Mouse (Mus musculus) left cerebral cortex, postnatal 25 days (tissue): Measurements from ENCODE around the gene Ebf3. TPM values are rescaled to one million over a fixed set of nuclear protein-coding genes. Genes with fewer than 3 reads are reported as not detected.

Source experiments
- DNase-seq, 2 experiments: peaks; one replicate each; pipeline ENCODE4 v3.0.0; 2022; ENCODE audit warnings: low spot score in 2 of 2, mixed read lengths in 1 of 2
- intact Hi-C: fragments of 180-260 bp; cut with DNase I; formaldehyde crosslinking; loops from one replicate; pipeline ENCODE4 v1.15.1; 2025
- total RNA-seq, 2 experiments: library from RNA; stranded (reverse); gene quantifications; 2 replicates each; pipeline ENCODE4 v1.2.3; 2021

Ebf3 gene
- total RNA-seq, 2 experiments from 2014 or later, result 0.78 to 0.85 TPM

DNA sequence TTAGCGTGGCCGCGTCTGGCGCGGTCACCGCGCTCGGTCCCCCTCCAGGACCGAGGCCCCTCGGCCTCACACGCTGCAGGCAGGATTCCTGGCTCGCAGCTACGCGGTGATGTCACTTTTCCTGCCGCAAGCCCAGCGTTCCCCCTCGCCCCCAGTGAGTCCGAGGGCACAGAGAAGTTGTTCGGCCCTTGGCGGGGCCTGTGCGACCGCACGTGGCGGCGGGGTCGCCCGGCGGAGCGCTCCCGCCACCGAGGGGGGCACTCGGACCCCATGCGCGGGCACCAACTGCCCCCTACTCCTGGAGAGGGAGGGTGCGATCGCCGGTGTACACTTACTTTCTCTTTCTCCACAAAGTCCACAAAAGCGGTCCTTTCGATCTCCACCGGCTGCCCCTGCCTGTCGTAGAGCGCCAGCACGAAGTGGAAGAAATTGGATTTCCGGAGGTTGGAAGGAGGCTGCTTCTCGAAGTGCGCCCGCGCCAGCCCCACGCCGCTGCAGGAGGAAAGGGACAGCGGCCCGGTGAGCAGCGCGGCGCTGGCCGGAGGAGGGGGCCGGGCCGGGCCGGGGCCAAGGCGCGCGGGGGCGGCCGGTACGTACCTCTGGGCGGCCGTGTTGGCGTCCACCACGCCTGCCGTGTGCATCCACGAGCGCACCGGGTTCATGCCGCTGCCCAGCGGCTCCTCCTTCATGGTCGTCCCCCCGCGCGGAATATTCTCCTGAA is 902 bp downstream of the Ebf3 start:
- intact Hi-C loops, result loop anchor here (5.0 kb wide), 2 partner anchors 106 to 486 kb away; no protein-coding TSS in a partner anchor
- no peak for DNase-seq

DNA sequence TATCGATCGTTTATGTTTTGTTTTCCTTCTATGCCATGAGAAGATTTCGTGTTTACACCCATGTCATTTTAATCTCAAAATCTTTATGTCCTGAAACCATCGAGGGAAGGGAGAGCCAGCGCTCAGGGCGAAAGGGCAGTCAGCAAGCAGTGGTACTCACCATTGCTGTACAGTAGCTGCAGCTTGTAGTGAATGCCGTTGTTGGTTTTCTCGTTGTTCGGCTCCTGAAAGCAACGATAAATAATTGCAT is 1.4 kb downstream of the Ebf3 start:
- DNase-seq, result no peak
- intact Hi-C loops, result loop anchor here (5.0 kb wide), 2 partner anchors 106 to 486 kb away; no protein-coding TSS in a partner anchor

DNA sequence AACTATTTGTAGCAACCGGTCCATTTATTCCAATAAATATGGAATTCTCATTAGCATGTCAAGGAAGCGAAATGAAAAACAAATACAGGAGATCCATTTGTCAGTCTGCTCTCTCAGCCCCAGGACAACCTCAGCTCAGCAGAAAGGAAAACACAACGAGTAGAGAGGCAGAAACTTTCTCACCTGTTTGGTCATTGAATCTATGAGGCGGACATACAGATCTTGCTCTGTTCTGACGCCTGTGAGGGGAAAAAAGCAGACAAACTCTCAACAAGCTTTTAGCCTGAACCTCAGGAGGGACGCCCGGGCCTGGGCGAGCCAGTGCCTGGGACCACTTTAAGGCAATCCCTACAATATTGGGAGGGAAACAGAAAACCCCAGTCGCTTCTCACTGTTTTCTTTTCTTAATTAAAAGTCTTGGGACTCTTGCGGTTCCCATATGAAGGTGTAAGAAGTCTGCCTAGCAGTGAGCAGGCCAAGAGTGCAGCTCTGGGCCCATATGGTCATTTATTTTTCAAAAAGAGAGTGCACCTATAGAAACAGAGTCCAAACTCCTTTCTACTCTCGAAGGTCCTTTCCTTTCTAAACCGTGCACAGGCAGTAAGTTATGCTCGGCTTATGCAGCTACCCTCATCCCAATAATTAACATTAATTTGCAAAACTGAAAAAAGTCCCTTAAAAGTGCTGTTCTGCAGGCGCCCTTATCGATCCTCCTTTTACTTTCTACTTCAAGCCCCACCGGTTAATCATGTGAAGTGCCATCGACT is 1.9 kb downstream of the Ebf3 start:
- DNase-seq, result no peak
- intact Hi-C loops, result loop anchor here (5.0 kb wide), 2 partner anchors 105 to 485 kb away; no protein-coding TSS in a partner anchor

DNA sequence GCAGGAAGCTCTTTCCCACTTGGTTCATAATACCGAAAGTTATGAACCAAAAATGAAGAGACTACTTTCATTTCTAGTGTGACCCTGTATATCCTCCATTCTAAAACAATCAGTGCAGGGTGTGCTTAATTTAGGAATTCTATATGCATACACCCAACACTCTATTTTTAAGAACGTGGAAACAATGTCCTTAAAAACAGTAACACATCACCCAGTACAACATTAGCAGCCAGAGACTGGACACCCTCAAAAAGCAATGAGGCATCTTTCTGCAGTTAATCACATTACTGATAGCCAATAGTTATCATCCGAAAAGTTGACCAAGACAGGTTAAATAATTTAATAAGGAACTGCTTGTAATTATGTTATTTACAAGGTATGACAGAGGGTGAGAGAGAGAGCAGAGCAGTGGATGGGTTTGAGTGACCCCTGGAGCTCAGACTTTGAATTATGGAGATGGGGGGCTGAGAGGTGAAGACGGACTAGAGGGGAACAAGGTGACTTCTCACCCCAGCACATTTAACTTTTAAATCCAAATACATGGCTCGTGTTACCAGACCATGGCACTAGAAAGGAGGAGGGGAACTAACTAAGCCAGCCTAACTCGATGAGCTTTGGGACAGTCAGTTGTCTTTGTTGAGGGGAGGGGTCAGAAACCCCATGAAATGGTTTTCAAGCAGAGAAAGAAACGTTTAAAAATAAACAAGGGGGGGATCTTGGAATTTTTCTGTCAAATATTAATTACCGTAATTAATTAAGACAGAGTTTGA is 2.7 kb downstream of the Ebf3 start:
- no peak for DNase-seq
- intact Hi-C loops, result loop anchor here (5.0 kb wide), 2 partner anchors 104 to 484 kb away; no protein-coding TSS in a partner anchor

DNA sequence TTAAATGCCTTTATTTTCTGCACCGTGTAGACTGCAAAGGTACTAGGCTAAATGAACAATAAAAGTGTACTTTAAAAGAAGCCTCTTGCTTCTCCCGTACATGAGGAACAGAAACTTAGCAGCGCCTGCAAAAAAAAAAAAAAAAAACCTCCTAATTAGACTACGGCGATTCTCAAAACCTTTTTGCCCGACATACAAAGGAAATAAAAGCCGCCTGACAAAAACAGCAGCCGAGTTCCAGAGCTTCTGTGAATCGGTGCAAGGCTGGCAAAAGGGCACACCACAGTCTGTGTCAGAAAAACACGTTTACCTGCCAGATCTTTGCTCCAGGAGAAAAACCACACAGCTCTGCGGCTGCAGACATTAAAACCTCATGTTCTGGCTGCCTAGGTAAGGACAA is 3.4 kb downstream of the Ebf3 start:
- intact Hi-C loops, result loop anchor here (5.0 kb wide), 2 partner anchors 104 to 484 kb away; no protein-coding TSS in a partner anchor

DNA sequence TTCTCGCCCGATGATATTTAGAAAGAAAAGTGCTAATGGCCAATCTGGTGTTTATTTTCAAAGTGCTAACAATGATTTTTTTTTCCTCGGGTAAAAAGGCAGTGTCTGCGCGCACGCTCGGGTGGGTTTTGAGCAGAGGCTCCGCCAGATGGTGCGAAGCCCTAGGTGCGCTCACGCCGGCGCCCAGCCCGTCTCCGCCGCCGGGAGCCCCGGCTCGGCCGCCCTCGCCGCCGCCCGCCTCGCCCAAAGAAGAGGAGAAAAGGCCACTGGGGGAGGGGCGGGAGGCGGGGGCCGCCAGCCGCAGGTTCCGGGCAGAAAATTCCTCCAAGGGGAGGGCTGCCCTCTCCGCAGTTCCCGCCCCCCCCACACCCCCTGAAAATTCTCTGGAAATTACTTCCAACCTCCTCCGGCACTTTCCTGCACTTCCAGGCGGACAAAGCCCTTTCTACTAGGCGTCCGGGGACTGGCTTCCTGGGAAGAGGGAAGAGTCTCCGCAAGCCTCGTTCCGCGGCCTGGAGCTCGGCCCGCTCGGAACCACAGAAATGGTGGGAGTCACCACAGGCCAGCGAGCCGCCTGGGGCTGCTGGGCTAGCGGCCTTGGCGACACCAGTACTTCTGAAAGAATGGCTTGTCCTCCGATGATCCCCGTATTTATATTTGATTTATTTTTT is 4.0 kb downstream of the Ebf3 start:
- no peak for DNase-seq
- intact Hi-C loops, result loop anchor here (5.0 kb wide), 2 partner anchors 103 to 483 kb away; no protein-coding TSS in a partner anchor

More for the DNA sequence above, 3.4 kb downstream of the Ebf3 start:
- DNase-seq, result no peak

DNA sequence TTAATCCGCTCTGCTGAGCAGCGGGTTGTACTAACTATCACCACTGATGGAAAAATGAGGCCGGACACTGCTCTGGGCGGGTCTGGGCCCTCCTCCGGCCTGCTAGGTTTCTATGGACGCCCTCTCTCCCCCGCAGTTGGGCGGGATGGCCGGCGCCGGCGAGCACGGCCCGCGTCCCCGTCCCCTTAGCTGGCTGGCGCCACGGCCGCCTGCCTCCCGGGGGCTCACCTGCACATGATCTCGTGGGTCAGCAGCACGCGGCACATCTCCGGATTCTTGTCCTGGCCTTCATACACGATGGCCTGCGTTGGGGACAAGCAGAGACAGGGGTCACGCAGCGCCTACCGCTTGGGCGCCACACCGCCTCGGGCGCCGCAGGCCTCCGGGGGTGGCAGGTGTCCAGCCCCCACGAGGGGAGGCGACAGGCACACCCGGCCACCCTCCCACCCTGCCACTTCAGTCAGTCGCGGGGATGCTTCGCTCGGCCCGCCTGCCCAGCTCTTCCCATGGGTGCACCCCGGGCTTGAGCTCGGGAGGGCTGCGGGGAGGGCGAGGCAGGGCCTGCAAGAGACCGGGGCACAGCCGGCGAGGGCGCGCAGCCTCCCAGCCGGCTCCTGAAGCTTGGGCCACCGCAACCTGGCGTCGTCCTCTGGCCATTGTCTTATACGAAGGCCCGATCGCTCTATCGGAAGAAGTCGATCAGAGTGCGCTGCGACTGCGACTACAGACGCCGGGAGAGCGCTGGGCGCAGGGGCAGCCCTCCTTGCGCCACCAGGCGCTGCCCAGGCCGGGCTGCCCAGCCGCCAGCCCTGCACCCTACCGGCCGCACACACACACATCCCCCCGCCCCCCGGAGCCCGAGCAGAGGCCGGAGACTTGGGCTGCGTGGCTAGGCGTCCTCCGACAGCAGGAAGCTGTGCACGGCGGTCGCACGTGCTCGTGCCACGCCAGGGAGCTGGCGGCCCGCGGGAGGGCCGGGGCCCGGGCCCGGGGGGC is 4.9 kb downstream of the Ebf3 start:
- intact Hi-C loops, result loop anchor here (5.0 kb wide), 3 partner anchors 57 to 482 kb away; no protein-coding TSS in a partner anchor
- no peak for DNase-seq

DNA sequence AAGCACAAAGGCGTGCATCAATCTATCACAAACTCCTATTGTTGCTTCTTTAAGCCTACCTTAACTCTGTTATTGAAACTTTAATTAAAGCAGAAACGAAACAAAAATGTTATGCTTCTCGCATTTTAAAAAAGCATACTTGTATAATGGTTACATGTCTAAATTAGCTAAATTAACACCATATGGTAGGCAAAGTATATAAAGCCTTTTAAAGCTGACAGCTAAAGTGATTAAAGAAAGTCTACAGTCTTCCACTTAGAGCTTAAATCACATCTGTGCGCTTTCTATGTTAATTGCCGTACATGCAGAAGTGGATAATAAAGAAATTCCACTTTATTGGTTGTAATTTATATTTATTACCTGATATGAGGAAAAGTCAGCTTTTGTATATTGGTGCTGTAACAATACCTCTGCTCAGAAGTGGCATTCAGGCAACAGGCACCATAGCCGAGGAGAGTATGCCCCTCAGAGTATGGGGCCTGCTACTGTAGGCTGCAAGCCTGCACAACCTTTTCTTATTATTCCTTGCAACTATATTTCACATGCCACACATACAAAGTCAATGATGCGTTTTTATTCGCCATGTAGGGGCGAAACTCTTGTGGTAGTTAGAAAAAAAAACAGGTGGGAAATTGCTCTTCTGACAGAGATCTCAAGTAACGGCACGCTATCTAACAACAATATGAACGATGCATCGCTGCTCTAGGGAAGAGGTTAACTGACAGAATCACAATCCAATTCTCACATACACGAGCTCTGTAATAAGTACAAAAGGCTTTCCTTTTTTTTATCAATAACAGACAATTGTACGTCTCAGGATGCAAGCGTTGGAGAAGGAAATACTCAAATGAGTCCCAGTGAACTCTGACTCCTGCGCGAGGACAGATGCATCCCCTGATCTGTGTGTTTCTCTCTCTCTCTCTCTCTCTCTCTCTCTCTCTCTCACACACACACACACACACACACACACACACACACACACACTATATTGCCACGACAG is 5.9 kb downstream of the Ebf3 start:
- intact Hi-C loops, result loop anchor here (5.0 kb wide), 1 partner anchor 56 kb away; no protein-coding TSS in a partner anchor
- DNase-seq, result no peak

DNA sequence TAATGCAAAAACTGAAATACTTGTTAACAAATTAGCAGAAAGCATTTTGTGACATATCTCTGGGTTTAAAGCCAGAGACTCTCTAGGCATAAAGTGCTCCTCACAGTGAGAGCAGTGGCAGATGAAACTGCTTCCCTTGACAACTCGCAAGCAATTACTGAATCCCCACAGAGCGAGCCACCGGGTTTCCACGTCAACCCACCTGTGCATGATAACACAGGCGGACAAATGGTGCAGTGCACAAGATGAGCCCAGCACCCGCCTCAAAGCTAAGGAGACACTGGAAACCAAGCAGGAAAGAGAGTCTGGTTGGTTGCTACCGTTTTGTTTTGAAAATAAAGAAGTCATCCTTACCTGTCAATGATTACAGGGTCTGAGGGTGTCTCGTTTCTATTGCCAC is 7.1 kb downstream of the Ebf3 start:
- intact Hi-C loops, result loop anchor here (5.0 kb wide), 1 partner anchor 55 kb away; no protein-coding TSS in a partner anchor

DNA sequence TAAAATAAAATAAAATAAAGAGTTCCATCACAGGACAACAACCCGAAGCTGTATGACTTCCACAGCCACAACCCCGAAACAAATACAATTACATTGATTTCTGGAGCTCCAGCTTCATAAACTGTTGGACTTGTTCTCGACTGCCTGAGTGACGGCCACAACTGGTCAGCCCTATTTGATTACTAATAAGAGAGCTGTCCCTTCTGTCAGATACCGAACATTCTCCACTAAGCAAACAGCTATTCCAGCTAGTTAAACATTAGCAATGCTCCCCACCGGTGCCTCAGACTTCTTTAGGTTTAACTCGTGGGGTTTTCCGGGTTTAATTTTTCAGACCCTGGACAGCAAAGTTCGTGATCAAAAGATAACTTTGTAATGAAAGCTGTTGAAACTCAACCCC is 8.1 kb downstream of the Ebf3 start:
- no peak for DNase-seq
- intact Hi-C loops, result loop anchor here (5.0 kb wide), 1 partner anchor 54 kb away; no protein-coding TSS in a partner anchor

More for the DNA sequence above, 7.1 kb downstream of the Ebf3 start:
- no peak for DNase-seq

DNA sequence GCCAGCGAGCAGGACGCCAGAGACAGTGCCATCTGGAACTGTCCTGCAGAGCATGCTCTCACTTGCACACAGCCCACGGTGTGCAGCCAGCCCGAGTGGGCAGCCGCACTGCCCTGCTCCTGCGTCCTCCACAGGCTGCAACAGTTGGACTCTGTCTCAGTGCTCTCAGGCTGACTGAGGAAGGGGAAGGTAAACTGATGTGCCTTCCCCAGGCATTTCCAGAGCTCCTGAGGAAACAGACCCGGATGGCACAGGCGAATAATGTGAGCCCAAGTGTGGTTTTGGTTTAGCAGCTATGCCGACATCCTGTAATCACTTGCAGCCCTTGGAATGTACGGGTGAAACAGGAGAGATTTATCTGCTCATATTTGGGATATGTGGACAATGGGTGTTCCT is 10.5 kb downstream of the Ebf3 start:
- DNase-seq, result no peak
- intact Hi-C loops, result no loop called here

DNA sequence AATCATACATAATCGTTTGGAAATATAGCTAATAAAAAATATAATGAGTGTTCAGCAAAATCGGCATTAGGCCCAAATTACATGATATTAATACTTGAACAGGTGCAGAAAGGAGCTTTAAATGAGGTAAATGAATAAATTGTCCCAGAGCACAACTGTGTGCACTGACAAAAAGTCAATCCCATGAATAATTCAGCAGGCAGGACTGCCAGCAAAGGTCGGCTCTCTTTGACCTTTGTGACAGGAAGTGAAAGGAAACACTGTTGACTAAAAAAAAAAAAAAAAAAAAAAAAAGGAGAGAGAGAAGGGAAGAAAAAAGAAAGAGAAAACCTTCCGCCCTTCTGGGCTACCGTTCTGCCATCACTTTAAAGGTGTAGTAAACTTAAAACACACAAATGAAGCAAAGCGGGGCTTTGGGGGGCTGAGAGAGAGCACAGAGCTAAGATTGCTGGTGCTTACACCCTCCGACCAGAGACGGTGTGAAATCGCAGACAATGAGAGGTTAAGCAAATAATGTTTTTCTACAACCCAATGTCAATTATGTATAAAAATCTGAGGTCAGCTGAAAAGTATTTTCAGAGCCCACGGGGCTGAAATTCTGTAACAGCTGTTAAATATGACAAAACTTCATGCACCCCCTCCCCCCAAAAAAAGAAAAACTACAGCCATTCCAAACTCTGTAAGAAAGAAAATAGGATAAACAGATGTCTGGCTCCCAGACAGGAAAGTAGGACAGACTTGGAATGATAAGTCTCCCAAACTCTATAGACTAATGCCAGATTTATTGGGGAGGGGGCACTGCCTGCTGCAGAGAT is 11.1 kb downstream of the Ebf3 start:
- DNase-seq, result no peak
- intact Hi-C loops, result no loop called here

DNA sequence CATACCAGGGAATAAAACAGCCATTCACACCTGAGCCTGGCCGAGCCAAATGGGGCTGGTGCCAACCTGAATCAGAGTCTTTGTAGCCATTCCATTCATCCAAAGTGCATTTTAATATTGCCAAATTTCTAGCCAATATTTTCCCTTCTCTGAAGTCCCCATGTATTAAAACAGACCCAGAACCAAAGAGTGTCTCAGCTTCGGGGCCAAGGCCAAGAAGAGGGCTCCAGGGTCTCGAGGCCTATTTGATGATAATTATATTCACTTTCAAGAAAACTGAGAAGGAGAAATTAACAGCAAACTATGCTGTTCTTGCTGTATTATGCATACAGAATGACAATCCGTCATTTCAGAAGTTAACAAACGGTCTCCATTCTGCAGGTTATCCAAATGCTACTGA is 12.1 kb downstream of the Ebf3 start:
- intact Hi-C loops, result no loop called here
- no peak for DNase-seq

DNA sequence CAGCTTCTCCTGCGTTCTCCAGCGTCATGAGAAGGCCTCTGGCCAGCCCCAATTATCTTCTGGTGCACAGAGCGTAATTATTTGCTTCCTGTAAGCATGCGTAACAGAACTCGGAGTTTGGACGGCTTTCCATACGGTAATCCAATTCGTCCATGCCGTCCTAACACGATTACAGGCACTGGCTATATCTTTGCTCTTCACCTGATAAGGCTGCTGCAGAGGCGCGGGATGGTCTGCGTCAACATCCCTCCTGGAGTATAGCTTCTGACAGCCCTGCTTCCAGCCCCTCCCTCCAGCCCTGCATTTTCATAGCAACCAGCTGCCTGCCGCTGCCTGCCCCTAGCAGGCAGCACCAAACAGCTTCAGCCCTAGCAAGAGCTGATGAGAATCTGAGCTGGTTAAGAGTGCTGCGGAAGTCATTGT is 12.9 kb downstream of the Ebf3 start:
- intact Hi-C loops, result no loop called here
- DNase-seq, result no peak

DNA sequence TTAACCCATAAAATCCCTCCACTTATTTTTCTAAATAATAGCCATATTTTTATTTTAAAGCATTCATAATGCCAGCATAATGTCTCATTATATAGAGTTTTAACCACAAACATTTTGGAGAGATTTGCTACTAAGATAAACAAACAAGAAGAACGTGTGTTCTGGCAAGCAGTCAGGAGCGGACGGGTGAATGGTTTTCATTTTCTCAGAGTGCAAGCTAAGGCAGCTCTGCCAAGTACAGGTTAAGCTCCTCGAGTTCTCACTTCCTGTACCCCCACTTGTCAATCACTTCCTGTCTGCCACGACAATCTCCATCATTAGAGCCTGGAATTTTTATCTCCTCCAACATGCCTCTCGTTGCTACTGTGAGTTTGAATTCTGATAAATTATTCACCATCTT is 13.4 kb downstream of the Ebf3 start:
- DNase-seq, result no peak
- intact Hi-C loops, result no loop called here

DNA sequence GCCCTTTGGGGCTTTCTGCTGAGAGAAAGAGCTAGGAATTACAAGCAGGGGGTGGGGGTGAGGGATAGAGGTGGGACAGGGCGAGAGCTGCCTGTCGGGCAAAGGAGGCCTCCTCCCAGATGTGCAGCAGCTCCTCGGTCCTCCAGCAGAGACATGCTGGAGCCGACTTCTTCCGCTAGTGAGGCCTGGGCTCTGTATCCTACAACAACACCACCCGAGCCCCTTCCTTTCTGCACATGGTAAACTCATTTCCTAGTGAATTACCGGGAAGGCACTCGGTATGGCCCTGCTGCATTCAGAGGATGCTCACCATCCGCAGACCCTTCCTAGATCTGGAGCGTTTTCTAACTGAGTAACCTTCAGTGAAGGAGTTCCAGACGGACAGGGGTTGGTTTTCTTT is 14.1 kb downstream of the Ebf3 start:
- DNase-seq, result no peak
- intact Hi-C loops, result no loop called here
